Mouse (Mus musculus): ENCODE data around the gene Nckap5. TPM values are rescaled to one million over a fixed set of nuclear protein-coding genes. Genes with fewer than 3 reads are reported as not detected.

Gene Nckap5
- total and polyA plus RNA-seq, 2 experiments from 2014 or later = 6.6 to 10.2 TPM

DNA sequence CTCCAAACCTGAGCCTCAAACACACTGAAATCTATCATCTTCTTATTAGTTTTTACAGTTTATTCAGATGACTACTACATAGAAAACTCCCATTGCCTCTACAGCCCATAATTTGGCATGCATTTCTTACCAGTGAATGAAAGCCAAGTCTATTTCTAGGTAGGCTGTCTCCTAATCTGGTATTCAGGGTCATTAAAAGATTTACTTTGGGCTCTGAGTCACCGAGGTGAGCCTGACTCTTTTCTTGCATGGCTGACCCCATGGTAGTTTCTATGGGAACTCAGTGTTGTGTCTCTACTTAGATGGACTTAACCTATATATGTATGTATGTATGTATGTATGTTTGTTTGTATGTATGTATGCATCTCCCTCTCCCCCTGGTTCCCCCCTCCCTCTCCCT, 63.6 kb downstream of the Nckap5 start:
- Histone ChIP-seq H3K27ac (no peak overlapping the region), H3K4me2 (ENCODE audit: low read depth, low read length) (no peak overlapping the region), H3K27me3 (ENCODE audit: insufficient read depth, low read length) (no peaks in the 10 kb centered on the region), H3K4me1 (ENCODE audit: insufficient read depth, low read length) (no peaks in the 10 kb centered on the region), H3K9ac (replicated peaks; ENCODE audit: low read length) (no peak overlapping the region), H3K4me3 (ENCODE audit: low read length) (no peak overlapping the region), H3K36me3 (ENCODE audit: insufficient read depth, low read length) (no peaks in the 10 kb centered on the region), H3K9me3 (ENCODE audit: low read length) (no peaks in the 10 kb centered on the region)
- DNase-seq (ENCODE audit: low spot score) (no peak), ATAC-seq (no peak)
- WGBS = 39% methylated on average over 1 of the region's 1 CpGs
- TF ChIP-seq CTCF (IDR thresholded peaks at IDR 0.05; ENCODE audit: low read depth) = no peak

- TF ChIP-seq CTCF (IDR thresholded peaks at IDR 0.05; ENCODE audit: low read depth) = no peak
- 35% methylated on average over 6 of the region's 6 CpGs for WGBS
- Histone ChIP-seq H3K4me1 (ENCODE audit: insufficient read depth, low read length) (no peaks in the 10 kb centered on the region), H3K9me3 (ENCODE audit: low read length) (no peaks in the 10 kb centered on the region), H3K36me3 (ENCODE audit: insufficient read depth, low read length) (no peaks in the 10 kb centered on the region), H3K27ac (no peak overlapping the region), H3K27me3 (ENCODE audit: insufficient read depth, low read length) (0 out of 2 replicates have a peak, but pooled peaks cover 3% of the 10 kb centered on the region), H3K4me2 (ENCODE audit: low read depth, low read length) (no peak overlapping the region), H3K9ac (replicated peaks; ENCODE audit: low read length) (no peak overlapping the region), H3K4me3 (ENCODE audit: low read length) (no peak overlapping the region)
- ATAC-seq = 0 out of 2 replicates have a peak, but pooled peaks have one; percentile 49
- DNase-seq (ENCODE audit: low spot score) = peak; percentile 42
Observed at GRCm38 (mm10) chr1:126765506-126766170, 65.0 kb downstream of the Nckap5 start.

GRCm38 (mm10) chr1:126764201-126764600, 66.4 kb downstream of the Nckap5 start:
- Histone ChIP-seq H3K9me3 (ENCODE audit: low read length) (no peaks in the 10 kb centered on the region), H3K27me3 (ENCODE audit: insufficient read depth, low read length) (0 out of 2 replicates have a peak, but pooled peaks cover 3% of the 10 kb centered on the region), H3K9ac (replicated peaks; ENCODE audit: low read length) (no peak overlapping the region), H3K4me1 (ENCODE audit: insufficient read depth, low read length) (no peaks in the 10 kb centered on the region), H3K36me3 (ENCODE audit: insufficient read depth, low read length) (no peaks in the 10 kb centered on the region), H3K4me3 (ENCODE audit: low read length) (no peak overlapping the region), H3K27ac (no peak overlapping the region), H3K4me2 (ENCODE audit: low read depth, low read length) (no peak overlapping the region)
- DNase-seq (ENCODE audit: low spot score) = no peak
- 80% methylated on average over 3 of the region's 3 CpGs for WGBS
- ATAC-seq = no peak
- TF ChIP-seq CTCF (IDR thresholded peaks at IDR 0.05; ENCODE audit: low read depth) = no peak

DNA sequence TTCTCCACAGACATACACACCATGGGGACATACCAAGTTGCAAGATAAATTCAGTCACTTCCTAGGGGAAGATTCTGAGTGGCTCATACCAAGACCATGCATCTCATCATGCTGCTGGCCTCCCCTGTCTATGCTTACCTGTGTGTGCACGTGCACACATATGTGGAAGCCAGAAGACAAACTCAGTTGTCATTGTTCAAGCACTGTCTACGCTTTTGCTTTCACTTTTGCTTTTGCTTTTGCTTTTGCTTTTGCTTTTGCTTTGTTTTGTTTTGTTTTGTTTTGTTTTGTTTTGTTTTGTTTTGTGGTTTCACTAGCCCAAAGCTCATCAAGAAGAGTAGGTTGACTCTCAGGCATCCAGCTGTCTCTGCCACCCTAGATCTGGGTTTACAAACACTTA, 67.4 kb downstream of the Nckap5 start:
- Histone ChIP-seq H3K36me3 (ENCODE audit: insufficient read depth, low read length) (no peaks in the 10 kb centered on the region), H3K27me3 (ENCODE audit: insufficient read depth, low read length) (0 out of 2 replicates have a peak, but pooled peaks cover 3% of the 10 kb centered on the region), H3K27ac (no peak overlapping the region), H3K4me2 (ENCODE audit: low read depth, low read length) (no peak overlapping the region), H3K9ac (replicated peaks; ENCODE audit: low read length) (no peak overlapping the region), H3K4me1 (ENCODE audit: insufficient read depth, low read length) (no peaks in the 10 kb centered on the region), H3K9me3 (ENCODE audit: low read length) (no peaks in the 10 kb centered on the region), H3K4me3 (ENCODE audit: low read length) (no peak overlapping the region)
- ATAC-seq = no peak
- DNase-seq (ENCODE audit: low spot score) = no peak
- WGBS = 97% methylated on average over 2 of the region's 2 CpGs
- TF ChIP-seq CTCF (IDR thresholded peaks at IDR 0.05; ENCODE audit: low read depth) = no peak

- TF ChIP-seq CTCF (IDR thresholded peaks at IDR 0.05; ENCODE audit: low read depth) = no peak
- Histone ChIP-seq H3K9me3 (ENCODE audit: low read length) (no peaks in the 10 kb centered on the region), H3K4me1 (ENCODE audit: insufficient read depth, low read length) (no peaks in the 10 kb centered on the region), H3K27ac (no peak overlapping the region), H3K27me3 (ENCODE audit: insufficient read depth, low read length) (0 out of 2 replicates have a peak, but pooled peaks cover 3% of the 10 kb centered on the region), H3K36me3 (ENCODE audit: insufficient read depth, low read length) (no peaks in the 10 kb centered on the region), H3K4me2 (ENCODE audit: low read depth, low read length) (no peak overlapping the region), H3K9ac (replicated peaks; ENCODE audit: low read length) (no peak overlapping the region), H3K4me3 (ENCODE audit: low read length) (no peak overlapping the region)
- 31% methylated on average over 2 of the region's 2 CpGs for WGBS
- DNase-seq (ENCODE audit: low spot score) = no peak
- ATAC-seq = no peak
Observed at GRCm38 (mm10) chr1:126760386-126760785, 70.2 kb downstream of the Nckap5 start.

GRCm38 (mm10) chr1:126755682-126756081, 74.9 kb downstream of the Nckap5 start:
- Histone ChIP-seq H3K4me3 (ENCODE audit: low read length) (no peak overlapping the region), H3K27ac (no peak overlapping the region), H3K9ac (replicated peaks; ENCODE audit: low read length) (no peak overlapping the region), H3K4me1 (ENCODE audit: insufficient read depth, low read length) (peaks cover 7% of the 10 kb centered on the region; the same call in 1 of the 2 replicates), H3K36me3 (ENCODE audit: insufficient read depth, low read length) (no peaks in the 10 kb centered on the region), H3K27me3 (ENCODE audit: insufficient read depth, low read length) (no peaks in the 10 kb centered on the region), H3K9me3 (ENCODE audit: low read length) (no peaks in the 10 kb centered on the region), H3K4me2 (ENCODE audit: low read depth, low read length) (no peak overlapping the region)
- 78% methylated on average over 5 of the region's 5 CpGs for WGBS
- ATAC-seq (no peak), DNase-seq (ENCODE audit: low spot score) (no peak)
- TF ChIP-seq CTCF (IDR thresholded peaks at IDR 0.05; ENCODE audit: low read depth) = no peak

DNA sequence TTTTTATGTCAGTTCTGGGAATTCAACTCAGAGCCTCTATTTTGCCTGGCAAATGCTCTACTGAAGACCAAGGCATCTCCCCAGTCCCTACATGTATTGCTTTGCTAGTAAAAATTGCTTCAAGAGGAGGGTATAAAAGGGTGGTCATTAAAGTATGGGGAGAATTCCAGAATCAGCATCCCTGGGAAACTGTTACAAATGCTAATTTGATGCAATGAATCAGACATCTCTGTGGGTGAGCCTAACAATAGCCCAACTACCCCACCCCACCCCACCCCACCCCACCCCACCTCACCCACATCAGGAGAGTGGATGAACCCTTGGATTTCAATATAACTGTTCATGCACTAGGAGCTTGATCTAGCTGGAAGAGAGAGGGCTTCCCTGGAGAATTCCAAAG, 77.0 kb downstream of the Nckap5 start:
- Histone ChIP-seq H3K4me2 (ENCODE audit: low read depth, low read length) (no peak overlapping the region), H3K4me3 (ENCODE audit: low read length) (no peak overlapping the region), H3K27ac (no peak overlapping the region), H3K36me3 (ENCODE audit: insufficient read depth, low read length) (no peaks in the 10 kb centered on the region), H3K4me1 (ENCODE audit: insufficient read depth, low read length) (peaks cover 7% of the 10 kb centered on the region; the same call in 1 of the 2 replicates), H3K27me3 (ENCODE audit: insufficient read depth, low read length) (no peaks in the 10 kb centered on the region), H3K9ac (replicated peaks; ENCODE audit: low read length) (no peak overlapping the region), H3K9me3 (ENCODE audit: low read length) (no peaks in the 10 kb centered on the region)
- ATAC-seq (no peak), DNase-seq (ENCODE audit: low spot score) (no peak)
- no peak for TF ChIP-seq CTCF (IDR thresholded peaks at IDR 0.05; ENCODE audit: low read depth)

All from hindbrain, postnatal 0 days (tissue).